Mouse (Mus musculus) embryonic fibroblast, embryonic 13.5 days (primary cell): ENCODE measurements around the gene Macrod1. TPM values are rescaled to one million over a fixed set of nuclear protein-coding genes. Genes with fewer than 3 reads are reported as not detected.

Source experiments
- H3K27ac ChIP-seq: 2 replicates; pipeline ENCODE4 v1.5.1; 2012; ENCODE audit warnings: low read length, control low read depth, inconsistent platforms; ENCODE audit not compliant: insufficient read depth
- H3K4me1 ChIP-seq: 2 replicates; pipeline ENCODE4 v1.6.1; 2011; ENCODE audit warnings: low read length; ENCODE audit not compliant: control insufficient read depth, insufficient read depth
- H3K4me3 ChIP-seq: 2 replicates; pipeline ENCODE4 v1.5.1; 2011; ENCODE audit warnings: mild to moderate bottlenecking, control low read depth, low read length; ENCODE audit not compliant: insufficient read depth
- CTCF ChIP-seq: IDR thresholded peaks from 2 replicates; pipeline ENCODE4 v1.5.1; 2011; ENCODE audit warnings: mild to moderate bottlenecking, control low read depth, low read length, moderate library complexity, borderline replicate concordance; ENCODE audit not compliant: insufficient read depth
- POLR2A ChIP-seq: IDR thresholded peaks from 2 replicates; pipeline ENCODE4 v1.6.1; 2011; ENCODE audit warnings: low read depth, mild to moderate bottlenecking, control low read depth, low read length, moderate library complexity
- polyA plus RNA-seq: library from polyadenylated mRNA; stranded (reverse); fragments of >200 nt; gene quantifications from 2 replicates; pipeline ENCODE4 v1.2.4, GENCODE M21; 2011; ENCODE audit warnings: low read depth; ENCODE audit not compliant: missing spikeins, insufficient read length

The Macrod1 gene
- polyA plus RNA-seq, 1 experiment = 5.2 TPM

GRCm38 (mm10) chr19:7092756-7093155, 36.1 kb downstream of the Macrod1 start:
- Histone ChIP-seq H3K27ac (no peak overlapping the region), H3K4me1 (peaks cover 4% of the 10 kb centered on the region), H3K4me3 (no peak overlapping the region)
- no peak for TF ChIP-seq CTCF
- no peak for TF ChIP-seq POLR2A

GRCm38 (mm10) chr19:7099620-7100155, 43.1 kb downstream of the Macrod1 start:
- Histone ChIP-seq H3K4me1 (no peaks in the 10 kb centered on the region), H3K27ac (no peak overlapping the region), H3K4me3 (no peak overlapping the region)
- TF ChIP-seq CTCF (no peak), POLR2A (no peak)

DNA sequence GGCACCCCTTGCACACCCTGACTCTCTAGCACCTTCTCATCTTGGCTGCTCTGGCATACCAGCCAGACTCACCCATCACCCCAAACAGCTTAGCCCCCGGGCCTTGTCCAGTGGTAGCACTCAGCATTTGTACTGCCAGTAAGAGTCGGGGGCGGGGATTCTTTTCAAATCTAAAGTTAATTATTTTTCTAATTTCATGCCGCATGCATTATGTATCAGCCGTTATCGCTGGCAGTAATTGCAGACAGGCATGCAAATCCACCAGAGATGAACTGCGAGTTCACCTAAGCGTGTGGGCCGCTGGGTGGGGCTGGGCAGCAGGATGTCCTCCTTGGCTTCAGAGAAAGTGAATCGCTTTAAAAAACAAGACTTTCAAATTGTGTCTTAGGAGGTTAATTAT, 45.4 kb downstream of the Macrod1 start:
- TF ChIP-seq POLR2A (no peak), CTCF (no peak)
- Histone ChIP-seq H3K4me1 (no peaks in the 10 kb centered on the region), H3K27ac (no peak overlapping the region), H3K4me3 (no peak overlapping the region)

GRCm38 (mm10) chr19:7103349-7103992, 46.9 kb downstream of the Macrod1 start:
- no peak overlapping the region for H3K27ac ChIP-seq
- no peak overlapping the region for H3K4me3 ChIP-seq
- TF ChIP-seq CTCF (no peak), POLR2A (no peak)
- H3K4me1 ChIP-seq = no peaks in the 10 kb centered on the region

GRCm38 (mm10) chr19:7103993-7104401, 47.4 kb downstream of the Macrod1 start:
- H3K4me1 ChIP-seq = no peaks in the 10 kb centered on the region
- TF ChIP-seq CTCF (no peak), POLR2A (no peak)
- no peak overlapping the region for H3K4me3 ChIP-seq
- H3K27ac ChIP-seq = no peak overlapping the region

DNA sequence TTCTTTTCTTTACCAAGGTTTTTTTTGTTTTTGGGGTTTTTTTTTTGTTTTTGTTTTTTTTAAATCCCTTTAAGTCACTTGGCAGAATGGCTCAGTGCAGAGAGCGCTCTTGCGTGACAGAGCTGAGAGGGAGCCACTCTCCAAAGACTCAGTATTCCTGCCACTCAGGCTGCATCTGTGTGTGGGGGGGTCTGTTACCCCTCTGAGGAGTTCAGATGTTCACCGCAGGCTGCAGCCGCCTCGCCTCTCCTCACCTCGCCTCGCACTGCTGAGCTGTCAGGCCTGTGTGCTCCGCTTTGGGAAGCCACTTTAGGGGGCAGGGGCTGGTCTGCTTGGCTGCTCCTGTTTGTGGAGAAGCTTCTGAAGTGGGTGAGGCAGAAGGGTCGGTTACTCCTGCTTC, 48.9 kb downstream of the Macrod1 start, which contains the start of gene Flrt1:
Gene Flrt1, minus strand, starts transcription at position 186 of the 400 bp plus-strand sequence.
- Histone ChIP-seq H3K4me1 (no peaks in the 10 kb centered on the region), H3K27ac (no peak within 1 kb of the TSS), H3K4me3 (no peak within 1 kb of the TSS)
- TF ChIP-seq POLR2A (no peak), CTCF (no peak)

GRCm38 (mm10) chr19:7106566-7106965, 50.0 kb downstream of the Macrod1 start:
- no peak overlapping the region for H3K4me3 ChIP-seq
- TF ChIP-seq POLR2A (no peak), CTCF (no peak)
- no peak overlapping the region for H3K27ac ChIP-seq
- H3K4me1 ChIP-seq = no peaks in the 10 kb centered on the region

DNA sequence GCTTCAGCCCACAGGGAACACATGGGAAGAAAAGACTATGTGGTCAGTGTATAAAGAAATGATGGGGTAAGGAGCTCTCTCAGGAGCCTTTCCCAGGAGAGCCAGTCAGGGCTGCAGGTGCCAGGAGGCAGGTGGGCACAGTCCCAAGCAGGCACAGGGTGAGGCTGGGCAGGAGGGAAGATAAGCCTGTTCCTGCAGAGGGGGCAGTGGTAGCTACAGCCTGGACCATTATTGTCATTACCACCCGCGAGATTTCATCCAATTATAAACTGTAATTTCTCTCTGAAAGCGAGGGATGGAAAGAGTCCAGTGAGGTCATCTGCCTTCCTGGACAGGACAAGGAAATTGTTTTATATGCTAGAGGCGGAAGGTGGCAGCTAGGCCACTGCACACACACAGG, 50.6 kb downstream of the Macrod1 start:
- TF ChIP-seq POLR2A (no peak), CTCF (no peak)
- no peak overlapping the region for H3K4me3 ChIP-seq
- H3K4me1 ChIP-seq = no peaks in the 10 kb centered on the region
- H3K27ac ChIP-seq = no peak overlapping the region

GRCm38 (mm10) chr19:7108114-7108905, 51.7 kb downstream of the Macrod1 start:
- H3K27ac ChIP-seq = no peak overlapping the region
- no peaks in the 10 kb centered on the region for H3K4me1 ChIP-seq
- no peak overlapping the region for H3K4me3 ChIP-seq
- TF ChIP-seq POLR2A (no peak), CTCF (no peak)

GRCm38 (mm10) chr19:7110097-7110496, 53.5 kb downstream of the Macrod1 start:
- no peak for TF ChIP-seq CTCF
- TF ChIP-seq POLR2A = no peak
- H3K4me1 ChIP-seq = no peaks in the 10 kb centered on the region
- H3K4me3 ChIP-seq = no peak overlapping the region
- no peak overlapping the region for H3K27ac ChIP-seq
